Mouse (Mus musculus) ES-Bruce4 (cell line): Measurements from ENCODE around the gene Zscan12.

ENCODE experiments used
- CTCF ChIP-seq: IDR thresholded peaks from one replicate; pipeline ENCODE4 v1.8.1; 2011; ENCODE audit warnings: low read depth, low read length
- POLR2A ChIP-seq: IDR thresholded peaks from one replicate; pipeline ENCODE4 v1.8.1; 2011; ENCODE audit warnings: low read length; ENCODE audit not compliant: insufficient read depth

DNA sequence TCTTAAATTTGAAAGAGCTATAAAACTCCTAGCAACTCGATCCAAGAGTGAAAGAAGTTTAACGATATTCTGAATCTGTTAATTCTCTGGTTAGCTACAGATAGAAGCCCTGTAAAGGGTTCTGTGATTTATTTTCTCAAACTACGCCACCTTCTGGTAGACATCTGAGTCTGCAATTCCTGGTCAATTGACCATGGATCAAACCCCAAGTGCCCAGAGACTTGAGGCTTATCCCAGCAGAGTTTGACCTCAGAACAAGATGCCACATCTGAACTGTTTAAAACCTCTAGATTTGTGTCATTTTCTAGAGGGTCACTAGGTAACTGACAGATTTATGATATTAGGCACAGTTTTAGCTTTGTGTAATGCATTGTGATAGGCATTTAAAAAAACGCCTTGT, 36.4 kb upstream of the Zscan12 start:
- TF ChIP-seq CTCF (peak; percentile 9), POLR2A (no peak)
